Mouse (Mus musculus): ENCODE measurements around the gene Sema4g.
A peak's percentile ranks its signal among the peaks of the same experiment; 100 is the strongest.

The Sema4g gene

DNA sequence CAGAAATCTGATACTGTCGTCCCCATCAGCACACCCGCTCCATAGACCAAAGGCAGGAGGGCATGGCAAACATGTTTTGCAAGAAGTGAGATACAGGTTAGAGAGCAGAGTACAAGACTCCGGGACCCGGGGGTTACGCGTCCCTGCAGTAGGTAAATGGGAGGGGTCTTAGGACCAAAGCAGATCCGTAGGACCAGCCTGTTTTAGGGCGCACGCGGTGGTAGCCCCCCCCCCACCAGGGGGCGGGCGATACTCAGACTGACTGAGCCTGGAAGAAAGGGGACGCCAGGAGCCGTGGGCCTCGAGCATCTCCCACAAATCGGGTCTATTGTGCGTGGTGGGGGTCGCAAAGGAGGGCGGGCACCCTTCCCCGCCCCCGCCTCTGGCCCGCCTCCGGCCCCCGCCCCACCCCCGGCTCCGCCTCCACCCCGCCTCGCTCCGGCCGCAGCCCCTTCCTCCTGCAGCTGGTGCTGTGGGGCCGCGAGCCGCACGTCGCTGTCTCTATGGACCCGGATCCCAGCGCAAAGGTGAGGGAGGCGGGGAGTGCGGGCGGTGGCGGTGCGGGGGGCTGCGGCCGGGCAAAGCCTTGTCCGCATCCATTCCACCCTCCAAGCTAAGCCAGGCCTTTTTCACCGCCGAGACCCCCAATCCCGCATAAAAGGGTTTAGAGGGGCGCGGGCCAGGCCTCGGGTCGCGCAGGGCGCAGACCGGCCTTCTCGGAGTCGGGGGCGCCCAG, at the start of gene Sema4g:
Gene Sema4g (plus strand): TSS at position 271 of the 736 bp plus-strand sequence.
- DNase-seq: no peak

DNA sequence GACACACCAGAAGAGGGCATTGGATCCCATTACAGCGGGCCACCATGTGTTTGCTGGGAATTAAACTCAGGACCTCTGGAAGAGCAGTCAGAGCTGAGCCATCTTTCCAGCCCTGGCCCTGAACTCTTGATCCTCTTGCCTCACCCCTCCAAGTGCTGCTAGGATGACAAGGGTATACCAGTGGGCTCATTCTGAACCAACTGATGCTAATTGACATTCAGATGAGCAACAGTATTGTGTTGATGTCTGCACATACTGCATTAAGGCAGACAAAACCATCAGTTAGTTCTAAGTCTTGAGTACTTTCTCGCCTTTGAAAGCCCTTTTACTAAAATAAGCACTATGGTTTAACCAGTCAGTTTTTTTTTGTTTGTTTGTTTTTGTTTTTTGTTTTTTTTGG, 29.3 kb upstream of the Sema4g start:
- no peak for DNase-seq

DNA sequence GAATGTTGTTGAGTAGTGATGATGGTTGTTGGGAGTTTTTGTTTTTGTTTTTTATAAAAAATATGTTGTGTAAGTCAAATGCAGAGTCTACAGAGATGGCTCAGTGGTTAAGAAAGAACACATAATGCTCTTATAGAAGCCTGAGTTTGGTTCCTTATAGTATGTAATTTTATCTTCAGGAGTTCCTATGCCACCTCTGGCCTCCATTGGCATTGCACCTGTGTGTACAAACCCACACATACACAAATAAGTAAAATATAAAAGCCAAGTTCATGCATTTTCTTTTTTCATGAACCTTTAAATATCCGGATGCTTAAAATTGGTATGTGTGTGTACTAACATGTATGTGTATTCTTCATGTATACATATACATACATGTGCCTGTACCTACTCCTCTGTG, 22.9 kb upstream of the Sema4g start:
- DNase-seq: no peak

DNA sequence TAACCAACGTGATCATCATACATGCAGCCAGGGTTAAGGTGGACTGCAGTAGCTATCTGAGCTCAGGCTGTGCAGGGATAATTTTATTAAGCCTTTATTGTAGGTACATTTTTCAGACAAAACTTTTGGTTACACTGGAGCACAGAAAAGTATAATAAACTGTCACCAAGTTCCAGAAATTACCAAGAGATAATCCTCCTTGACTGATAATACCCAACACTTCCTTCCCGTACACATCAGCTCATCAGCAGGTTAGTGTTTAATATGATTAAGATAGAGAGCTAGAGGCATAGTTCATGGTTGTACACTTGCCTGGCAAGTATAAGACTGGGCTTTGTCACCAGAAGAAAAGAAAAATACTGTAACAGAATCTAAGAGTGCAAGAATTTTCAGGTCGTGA, 20.6 kb upstream of the Sema4g start:
- no peak for DNase-seq

DNA sequence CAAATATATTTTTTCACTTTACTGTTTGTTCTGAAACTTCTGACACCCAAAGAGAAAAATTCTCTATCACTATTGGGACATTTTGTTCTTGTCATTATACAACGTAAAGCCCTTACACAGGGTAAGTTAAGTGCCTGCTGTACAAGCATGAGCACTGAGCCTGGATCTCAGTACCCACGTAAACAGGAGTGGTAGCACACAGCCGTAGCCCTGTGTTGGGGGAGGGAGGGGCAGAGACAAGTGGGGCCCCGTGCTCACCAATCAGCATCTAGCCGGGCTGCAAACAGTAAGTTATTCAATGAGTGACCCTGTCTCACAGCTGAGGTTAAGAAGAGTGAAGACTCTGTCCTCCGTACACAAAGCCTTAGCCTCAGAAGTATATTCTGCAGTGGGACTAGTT, 12.3 kb upstream of the Sema4g start:
- DNase-seq: no peak

DNA sequence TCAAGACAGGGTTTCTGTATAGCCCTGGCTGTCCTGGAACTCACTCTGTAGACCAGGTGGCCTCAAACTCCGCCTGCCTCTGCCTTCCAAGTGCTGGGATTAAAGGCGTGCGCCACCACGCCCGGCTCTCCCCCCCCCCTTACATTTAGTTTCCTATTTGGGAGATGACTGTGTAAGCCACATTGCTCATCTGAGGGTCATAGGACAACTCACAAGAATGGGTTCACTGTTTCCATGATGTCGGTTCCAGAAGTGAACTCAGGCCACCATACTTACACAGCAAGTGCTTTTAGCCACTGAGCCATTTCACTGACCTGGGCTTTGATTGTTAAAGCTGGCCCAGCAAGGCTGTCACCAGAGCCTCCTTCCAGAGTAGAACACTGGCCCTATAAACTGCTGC, 11.8 kb upstream of the Sema4g start:
- no peak for DNase-seq

DNA sequence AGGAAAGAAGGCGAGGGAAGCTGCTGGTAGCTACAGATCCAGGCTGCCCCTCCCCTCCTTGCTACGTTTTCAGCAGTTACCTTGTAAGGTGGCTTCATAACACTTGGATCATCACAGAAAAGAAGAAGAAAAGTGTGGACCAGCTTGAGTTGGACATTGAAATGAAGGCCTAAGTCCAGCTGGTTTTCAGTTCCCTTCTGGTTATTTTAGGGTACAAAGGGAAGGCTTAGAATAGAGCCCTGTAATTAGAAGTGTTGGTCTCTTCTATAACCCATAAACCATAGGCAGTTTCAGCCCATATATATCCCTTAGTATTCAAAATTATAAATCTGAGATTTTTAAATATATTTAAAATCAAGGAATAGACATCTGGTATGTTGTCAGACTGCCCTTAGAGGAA, 8.1 kb upstream of the Sema4g start:
- no peak for DNase-seq

DNA sequence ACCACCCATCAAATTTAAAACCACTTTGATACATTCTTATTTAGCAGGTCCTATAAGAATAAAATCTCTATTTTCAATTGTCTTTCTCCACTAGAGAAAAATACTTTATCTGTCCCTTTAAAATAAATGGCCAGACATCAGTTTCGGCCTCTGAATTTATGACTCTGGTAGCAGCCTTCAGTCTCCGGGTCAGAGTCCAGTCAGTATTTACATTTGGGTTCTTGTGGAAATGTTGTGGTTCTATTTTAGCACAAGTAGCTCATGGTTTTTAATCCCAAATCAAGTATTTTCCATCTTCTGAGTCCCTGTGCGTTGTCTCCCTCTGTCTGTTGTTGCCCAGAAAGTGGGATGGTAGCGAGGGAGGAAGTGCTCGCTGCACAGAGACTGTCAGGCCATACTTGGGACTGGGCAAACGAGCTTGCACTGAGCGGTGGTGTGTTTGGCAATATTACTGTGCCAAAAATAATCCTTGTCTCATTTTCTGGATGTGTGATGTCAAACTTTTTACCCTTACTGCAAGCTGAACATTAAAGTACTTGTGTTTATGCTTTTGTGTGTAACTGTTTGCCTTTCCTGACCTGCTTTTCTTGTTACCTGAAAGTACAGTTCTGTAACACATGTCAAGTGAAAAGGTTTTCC, 6.3 kb upstream of the Sema4g start:
- no peak for DNase-seq

DNA sequence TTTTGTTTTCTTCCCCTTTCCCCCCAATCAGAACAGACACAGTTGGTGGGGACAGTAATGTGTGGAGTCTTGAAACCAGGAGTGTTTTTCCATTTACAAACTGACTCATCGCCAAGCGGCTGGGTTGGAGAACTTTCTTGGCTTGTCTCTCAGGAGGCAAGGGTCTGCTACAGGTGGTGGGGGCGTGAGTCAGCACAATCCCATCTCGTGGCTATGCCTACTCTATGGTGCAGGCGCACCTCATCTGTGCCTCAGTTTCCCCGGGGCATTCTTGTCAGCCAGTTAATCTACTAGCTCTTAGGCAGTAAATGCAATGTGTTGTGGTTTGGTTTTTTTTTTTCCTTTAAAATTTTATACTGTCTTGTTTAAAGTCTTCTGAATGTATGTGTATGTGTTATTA, 5.5 kb upstream of the Sema4g start:
- DNase-seq: no peak

DNA sequence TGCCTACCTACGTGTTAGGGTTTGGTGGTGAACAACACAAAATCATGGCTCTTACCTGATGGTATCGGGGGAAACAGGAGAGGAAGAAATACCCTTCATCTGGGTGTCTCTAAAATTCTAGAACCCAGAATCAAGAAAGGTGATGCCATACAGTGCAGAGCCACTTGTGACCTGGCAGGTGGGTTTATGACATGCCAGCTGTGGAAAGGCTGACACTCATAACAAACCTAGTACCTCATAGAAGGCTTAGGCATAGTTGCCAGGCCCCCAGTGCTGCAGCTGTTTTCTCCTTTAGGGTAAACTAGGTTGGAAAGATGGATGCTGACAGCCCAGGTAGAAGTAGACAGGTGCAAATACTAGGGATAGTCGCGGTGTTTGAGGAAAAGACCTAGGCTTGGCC, 4.5 kb upstream of the Sema4g start:
- no peak for DNase-seq

DNA sequence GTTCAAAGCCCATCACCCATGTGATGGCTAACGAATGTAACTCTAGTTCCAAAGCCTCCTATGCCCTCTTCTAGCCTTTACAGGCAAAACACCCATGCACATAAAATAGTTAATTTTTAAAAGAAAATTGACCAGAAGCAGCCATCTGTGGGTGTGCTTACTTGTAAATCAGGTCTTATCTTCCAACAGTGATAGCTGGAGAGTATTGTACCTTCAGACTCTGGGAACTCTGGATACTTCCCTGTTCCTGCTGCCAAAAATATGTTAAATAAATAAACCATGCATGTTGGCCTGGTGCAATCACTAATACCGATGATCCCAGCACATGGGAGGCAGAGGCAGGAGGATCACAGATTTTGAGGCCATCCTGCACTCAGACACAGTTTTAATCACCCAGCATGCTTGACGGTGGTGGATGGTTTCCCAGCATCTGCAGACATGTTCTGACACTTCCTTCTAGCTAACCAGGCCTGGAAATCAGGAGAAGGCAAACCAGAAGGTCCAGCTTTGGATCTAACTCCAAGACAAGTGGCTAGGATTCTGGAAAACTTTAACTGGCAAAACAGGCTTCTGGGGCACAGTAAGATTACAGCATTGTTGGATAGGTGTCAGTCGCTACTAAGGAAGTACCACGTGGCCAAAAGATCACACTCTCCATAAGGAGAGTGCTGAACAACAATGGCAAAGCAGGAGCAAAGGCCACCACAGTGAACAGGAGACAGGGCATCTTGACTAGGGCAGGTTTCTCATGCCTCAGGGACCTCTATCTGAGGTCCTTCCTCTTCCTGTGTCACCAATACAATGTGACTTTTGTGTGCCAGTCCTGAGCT, 3.5 kb upstream of the Sema4g start:
- peak in 1 of 2 experiments; percentile 31 for DNase-seq

DNA sequence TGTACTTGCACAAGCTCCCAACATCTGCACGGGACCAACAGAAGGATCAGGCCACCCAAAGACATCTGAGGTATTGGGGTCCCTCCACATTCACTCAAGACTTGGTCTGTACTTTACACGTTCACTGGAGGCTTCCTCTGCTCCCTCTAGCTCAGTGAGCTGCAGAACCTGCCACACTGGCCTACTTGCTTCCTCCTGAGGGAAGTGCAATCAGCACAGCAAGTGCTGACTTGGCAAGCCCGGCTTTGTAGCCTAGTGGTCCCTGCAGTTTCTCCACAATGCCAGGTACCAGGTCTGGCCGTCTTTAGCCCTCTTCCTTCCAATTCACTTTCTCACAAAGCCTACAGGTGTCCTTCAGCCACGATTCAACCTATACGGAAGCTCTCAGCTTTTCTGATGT, 1.9 kb upstream of the Sema4g start:
- no peak for DNase-seq

DNA sequence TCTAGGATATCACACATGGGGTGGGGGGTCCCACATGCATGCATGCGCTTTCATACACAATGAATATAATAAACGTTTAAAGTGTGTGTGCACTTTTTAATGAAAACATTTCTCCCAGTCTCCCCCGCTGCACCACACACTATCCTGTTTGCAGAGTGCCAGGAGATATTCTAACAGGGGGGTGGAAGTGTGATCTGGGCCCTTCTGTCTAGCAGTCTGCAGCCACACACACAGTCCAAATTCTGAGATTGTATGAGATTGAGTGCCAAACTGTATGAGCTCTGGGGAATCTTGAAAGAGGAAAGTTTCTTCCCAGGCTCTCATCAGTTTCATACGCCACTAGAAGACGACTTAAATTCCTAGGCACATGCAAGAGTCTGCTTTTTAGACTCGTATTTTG, 1.1 kb upstream of the Sema4g start:
- DNase-seq: no peak

DNA sequence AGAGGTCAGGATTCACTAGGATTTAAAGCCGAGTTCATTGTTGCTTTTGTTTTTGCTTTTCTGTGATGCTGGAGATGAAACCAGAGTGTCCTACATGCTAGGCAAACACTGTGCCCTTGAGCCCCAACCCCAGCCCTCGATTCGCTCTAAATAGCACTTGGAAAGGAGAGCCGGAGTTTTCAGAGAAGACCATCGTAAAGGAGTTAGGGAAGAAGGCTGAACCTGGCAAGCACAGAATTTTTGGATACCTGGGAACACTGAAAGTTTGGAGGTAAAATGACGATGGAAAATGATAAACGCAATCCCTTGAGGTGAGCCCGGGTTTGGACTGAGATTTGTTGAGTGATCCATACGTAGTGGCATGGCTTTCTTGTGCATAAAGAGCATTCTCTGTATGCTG, 580 bp upstream of the Sema4g start:
- DNase-seq: no peak

DNA sequence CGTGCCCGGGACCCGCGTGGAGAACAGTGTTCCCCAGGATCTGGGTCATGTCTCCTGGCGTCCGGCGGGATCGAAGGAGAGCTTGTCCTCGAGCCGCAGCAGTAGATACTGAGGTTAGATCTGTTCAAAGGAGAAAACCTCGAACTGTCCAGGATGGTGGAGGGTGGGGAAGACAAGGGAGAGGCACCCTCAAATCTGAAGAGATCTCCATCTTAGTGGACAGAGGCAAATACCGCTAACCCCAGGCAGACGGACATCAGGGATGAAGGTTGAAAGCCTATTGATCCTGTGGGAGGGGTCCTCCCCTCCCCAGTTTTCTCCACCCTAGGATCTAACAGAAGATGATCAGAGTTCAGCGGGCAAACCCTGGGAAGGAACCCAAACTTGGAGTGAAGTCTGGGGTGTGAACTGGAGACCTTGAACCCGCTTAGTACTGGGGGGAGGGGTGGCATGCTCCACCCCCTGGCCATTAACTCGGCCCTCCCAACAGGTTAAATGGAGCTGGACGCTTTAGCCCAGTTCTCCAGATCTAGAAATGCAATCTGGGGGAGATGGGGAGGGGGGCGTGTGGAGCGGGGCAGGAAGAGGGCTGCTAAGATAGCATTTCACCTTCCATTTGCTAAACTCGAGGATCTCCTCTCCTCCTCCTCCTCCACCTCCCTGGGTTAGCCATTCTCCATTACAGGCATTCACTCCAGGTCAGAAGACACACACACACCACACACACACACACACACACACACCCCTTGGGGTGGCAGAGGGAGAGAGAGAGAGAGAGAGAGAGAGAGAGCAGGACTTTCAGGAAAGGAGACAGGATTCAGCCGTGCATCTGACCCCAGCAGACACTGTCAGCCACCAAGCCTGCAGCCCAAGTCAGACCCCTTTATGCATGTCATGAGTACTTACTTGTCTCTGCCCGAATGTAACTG, 930 bp downstream of the Sema4g start:
- peak; percentile 79 to 83 for DNase-seq

DNA sequence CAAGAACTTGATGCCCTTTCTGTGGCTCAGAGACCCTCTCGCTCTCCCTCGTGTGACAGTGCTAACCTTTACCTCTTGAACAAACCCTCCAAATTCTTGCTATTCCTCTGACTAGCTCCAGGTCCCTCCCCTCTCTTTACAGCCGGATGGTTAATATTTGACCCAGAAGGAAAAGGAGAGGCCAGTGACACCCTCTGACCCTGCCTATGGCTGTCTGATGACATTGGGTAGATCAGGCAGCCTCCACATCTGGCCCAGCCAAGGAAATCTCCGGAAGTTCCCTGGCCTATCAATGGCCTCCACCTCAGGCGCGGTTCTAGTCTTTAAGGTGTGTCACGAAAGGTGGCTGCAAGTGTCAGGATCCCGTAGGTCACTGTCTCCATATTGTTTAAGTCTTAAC, 2.1 kb downstream of the Sema4g start:
- peak in 1 of 2 experiments; percentile 70 for DNase-seq

DNA sequence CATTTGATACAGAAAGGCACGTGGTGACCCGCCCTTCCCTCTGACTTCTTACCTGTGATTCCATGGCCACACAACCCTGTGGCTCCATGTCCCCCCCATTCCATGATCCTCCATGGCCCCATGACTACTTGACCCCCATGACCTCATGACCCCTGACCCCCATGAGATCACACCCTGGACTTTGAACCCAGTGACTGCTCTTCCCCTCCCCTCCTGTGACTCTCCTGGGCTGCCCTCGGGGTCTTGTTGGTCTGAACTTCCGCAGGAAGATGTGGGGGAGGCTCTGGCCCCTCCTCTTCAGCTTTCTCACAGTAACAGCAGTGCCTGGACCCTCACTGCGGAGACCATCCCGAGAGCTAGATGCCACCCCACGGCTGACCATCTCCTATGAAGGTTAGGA, 3.3 kb downstream of the Sema4g start:
- DNase-seq: no peak

DNA sequence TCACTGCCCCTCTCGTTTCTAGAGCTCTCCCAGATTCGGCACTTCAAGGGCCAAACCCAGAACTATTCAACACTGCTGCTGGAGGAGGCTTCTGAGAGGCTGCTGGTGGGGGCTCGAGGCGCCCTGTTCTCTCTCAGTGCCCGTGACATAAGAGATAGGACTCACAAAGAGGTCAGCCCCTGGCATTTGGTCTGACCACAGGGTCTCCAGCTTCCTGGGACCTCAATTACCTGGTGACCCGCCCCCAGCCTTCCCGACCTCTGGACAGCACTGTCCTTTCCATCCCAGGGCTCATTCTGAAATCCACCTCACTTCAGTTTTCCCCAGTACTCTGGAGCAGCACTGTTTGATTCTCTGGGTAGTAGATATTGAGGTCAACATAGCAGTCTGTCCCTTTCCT, 3.8 kb downstream of the Sema4g start:
- DNase-seq: no peak

DNA sequence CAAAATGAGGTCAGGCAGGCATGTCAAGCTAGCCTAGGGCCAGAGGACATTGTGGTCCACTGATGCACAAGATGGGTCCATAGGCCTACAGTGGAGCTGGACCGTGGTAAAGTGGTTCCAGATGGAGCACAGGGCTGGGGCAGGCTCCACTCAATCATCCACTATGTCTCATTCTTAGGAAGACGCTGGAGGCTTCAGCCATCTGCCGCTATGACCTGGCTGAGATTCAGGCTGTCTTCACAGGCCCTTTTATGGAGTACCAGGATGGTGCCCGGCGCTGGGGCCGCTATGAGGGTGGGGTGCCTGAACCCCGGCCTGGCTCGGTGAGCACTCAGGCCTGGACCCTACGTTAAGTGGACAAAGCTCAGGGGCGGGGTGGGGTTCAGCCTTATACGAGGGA, 8.9 kb downstream of the Sema4g start:
- DNase-seq: no peak

DNA sequence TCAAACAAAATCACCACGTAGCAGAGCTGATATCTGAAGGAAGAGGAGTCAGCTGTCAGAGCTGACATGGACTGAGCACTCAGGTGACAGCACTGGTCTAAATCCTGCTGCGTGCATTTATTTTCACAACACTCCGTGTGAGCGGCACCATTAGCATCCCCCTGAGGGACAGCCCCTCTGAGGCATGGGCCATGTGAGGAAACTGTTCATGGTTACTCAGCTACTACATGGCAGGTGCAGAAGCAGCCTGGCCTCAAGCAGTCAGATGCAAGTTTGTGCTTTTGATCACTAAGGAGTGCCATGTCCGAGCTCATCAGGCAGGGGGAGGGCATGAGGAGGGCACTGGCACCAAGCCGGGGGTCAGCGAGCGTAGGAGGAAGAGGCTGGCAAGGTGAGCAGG, 10.7 kb downstream of the Sema4g start:
- no peak for DNase-seq

DNA sequence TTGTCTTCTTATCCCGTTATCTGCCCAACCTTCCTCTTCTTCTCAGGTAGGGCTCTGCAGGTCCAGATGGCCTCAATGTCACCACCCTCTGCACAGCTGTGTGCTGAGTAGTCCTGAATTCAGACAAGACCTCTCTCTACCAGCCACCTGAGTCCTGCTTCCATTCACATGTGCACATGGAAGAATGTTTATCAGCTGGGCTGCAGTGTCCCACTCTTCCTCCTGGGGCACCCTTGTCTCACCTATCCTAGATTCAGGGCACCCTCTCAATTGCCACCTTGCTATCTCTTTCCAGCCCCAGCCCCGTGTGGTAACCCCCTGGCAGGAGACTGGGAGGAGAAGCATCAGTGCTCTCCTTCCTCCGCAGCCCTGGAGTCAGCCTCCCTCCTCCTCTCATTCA, 13.4 kb downstream of the Sema4g start:
- no peak for DNase-seq

DNA sequence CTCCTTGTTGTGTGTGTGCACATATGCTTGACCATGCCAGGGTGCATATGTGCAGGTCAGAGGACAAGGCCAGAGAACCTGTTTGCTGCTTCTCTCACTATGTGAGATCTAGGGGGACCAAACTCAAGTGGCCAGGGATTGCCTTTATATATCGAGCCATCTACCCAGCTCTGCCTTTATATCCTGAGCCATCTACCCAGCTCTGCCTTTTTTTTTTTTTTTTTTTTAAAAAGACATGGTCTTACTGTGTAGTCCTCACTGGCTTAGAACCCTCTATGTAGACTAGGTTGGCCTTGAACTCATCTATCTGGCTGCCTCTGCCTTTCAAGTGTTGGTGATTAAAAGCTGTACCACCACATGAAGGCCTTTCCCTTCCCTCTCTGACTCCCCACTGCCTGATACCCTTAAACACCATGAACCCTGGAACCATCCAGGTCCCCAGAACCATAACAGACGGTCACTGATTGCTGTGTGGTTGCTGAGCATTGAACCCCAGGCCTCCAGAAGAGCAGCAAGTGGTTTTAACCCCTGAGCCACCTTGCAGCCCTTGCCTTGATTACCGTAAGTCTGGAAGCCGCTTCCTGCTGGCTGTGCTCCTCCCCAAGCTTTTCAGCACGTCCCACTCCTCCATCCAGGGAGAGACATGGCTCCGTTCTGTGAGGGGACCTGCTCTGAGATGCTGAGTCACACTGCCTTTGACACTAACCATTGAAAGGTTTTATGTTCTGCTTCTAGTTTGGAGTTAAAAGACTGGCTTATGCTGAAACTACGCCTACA, 15.0 kb downstream of the Sema4g start:
- DNase-seq: no peak
